Mouse (Mus musculus) brain, adult 2 months (tissue): ENCODE data around the gene Zp3.

ENCODE experiments used
- DNase-seq: peaks from one replicate; pipeline ENCODE4 v3.0.0; 2011; ENCODE audit warnings: low read depth, low spot score

Gene Zp3

DNA sequence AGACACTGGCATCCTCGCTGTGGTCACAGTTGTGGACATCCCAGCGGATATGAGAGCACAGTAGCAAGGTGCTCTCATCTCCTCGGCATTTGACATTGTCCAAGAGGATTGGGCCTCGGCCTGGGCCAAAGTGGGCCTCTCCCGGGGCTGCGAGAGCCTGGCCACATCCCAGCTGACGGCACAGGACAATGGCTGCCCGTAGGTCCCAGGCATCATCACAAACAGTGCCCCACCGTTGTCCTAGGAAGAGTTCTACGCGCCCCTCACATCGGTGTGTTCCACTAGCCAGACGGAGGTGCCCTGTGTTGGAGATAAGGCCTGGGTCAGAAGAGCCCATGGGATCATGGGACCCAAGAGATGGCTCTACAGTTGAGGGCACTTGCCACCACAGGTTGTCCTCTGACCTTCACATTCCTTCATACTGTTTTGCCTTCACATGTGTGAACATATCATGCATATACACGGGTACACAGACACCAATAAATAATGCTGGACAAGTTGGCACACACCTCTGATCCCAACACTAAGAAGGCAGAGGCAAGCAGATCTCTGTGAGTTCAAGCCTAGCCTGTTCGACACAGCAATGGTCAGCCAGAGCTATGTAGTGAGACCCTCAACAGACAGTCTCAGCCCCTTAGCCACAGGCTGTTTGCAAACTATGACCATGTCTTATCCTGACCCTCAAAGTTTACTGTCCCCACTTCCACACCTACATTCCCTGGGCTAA lies 18.8 kb upstream of the Zp3 start:
- DNase-seq, result no peak

DNA sequence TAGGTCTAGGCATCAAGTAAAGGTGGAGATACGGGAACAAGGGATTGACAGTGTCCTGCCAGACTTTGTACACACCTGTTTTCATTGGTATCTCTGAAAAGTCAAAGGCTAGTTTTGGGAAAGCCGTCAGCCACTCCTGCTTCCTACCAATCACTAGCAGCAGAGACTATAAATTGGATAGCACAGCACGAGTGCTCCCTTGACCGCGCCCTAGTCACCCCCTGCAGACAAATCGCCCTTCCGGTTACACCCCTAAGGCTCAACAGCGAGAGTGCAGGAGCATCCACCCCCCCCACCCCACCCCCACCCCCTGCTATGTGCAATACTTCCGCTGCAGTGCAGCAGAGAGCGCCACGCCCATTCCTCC lies 17.8 kb upstream of the Zp3 start:
- DNase-seq, result no peak

DNA sequence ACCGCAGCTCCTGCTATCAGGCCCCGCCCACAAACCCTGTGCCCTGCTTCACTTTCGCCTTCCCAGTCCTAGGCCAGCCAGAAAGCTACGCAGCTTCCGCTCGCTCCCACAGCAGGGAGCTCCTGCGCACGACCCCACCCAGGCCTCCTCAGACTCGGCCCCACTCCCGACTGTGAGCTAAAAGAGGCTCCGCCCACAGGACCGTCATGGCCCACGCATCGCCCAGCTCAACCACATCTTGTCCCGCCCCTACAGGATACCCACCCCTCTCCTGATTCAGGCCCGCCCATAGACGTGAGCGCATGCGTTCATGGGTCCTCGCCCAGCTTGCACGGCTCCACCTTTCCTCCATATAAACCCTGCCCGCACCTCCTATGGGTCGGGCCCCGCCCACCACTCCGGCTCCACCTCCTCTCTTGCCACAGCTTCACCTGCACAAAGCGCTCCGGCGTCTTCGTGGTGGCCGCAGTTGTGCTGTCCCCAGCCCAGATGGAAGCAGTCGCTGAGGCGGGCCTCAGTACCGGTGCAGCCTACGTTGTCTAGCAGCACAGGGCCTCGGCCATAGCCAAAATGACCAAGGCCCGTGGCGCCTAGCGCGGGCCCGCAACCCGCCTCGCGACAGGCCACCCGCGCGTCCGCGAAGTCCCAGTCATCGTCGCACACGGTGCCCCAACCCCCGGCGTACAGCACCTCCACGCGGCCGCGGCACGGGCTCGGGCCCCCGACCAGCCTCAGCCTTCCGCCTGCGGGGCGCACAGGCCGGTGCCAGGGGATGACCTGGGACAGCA lies 17.2 kb upstream of the Zp3 start:
- DNase-seq, result peak; percentile 100

DNA sequence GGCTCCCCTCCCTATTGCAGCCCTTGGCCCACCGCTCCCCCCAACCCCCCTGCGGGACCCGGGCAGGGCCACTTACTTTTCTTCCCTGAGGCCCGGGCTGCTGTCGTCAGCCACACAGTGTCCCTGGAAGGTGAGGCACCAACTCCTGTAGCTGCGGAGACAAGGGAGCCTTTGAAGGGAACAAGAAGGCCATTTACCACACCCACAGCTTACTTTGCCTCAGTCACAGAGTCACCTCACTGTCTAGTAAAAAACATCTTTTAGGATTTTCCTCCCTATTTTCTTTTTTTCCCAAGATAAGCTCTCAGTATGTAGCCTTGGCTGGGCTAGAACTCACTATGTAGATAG lies 16.6 kb upstream of the Zp3 start:
- no peak for DNase-seq

DNA sequence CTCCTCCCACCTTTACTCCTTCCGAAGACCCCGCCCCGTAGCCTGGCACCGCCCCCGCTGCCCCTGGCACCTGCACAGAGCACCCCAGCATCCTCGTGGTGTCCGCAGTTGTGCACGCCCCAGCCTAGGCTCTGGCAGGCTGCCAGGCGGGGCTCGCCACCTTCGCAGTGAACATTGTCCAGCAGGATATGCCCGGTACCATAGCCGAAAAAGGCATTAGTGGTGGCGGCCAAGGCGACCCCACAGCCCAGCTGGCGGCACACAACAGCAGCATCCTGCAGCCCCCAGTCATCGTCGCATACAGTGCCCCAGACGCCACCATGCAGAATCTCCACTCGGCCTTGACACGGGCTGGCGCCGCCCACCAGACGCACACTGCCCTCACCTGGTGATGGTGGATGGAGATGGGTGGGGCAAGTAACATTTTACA lies 14.4 kb upstream of the Zp3 start:
- DNase-seq, result no peak

DNA sequence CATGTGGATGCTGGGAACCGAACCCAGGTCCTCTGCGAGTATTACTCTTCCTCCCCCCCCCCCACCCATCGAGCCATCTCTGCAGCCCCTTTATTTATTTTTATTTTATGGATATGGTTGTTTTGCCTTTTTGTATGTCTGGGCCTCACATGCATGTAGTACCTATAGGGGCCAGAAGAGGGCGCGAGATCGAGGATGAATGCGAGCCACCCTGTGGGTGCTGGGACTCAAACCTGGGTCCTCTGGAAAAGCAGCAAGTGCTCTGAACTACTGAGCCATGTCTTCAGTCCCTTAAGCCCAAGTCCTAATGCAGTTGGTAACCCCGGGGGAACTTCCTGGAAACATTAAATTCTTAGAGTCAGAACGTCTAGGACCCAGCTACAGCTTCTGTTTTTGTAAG lies 13.0 kb upstream of the Zp3 start:
- DNase-seq, result no peak

DNA sequence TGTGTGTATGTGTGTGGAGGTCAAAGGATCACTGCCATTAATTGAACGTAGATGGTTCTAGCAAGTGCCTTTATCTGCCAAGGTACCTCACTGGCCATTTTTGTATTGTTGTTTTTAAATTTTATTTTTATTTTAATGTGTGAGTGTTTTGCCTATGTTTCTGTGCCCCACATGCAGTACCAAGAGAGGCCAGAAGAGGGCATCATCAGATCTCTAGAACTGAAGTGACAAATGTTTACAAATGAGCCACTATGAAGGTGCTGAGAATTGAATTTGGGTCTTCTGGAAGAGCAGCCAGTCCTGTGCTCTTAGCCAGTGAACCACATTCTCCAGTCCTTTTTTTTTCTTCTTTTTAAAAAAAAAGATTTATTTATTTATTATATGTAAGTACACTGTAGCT lies 11.1 kb upstream of the Zp3 start:
- peak; percentile 58 for DNase-seq

DNA sequence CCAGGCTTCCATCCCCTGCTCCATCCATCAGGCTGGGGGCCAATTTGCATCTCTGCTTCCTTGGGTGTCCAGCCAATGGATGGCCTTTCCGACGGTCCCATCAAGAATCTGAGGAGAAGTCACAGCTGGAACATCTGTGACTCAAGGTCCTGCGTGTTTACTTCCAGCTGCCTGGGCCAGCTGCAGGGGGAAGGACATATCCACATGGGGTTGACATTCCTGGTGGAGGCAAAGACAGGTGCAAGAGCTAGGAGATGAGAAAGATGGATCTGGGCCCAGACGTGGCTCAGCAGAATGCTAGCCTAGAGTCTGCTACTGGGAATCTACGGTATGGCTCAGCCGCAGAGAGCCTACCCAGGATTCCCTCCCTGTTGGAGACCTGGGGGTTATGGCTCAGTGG lies 9.7 kb upstream of the Zp3 start:
- DNase-seq, result no peak

DNA sequence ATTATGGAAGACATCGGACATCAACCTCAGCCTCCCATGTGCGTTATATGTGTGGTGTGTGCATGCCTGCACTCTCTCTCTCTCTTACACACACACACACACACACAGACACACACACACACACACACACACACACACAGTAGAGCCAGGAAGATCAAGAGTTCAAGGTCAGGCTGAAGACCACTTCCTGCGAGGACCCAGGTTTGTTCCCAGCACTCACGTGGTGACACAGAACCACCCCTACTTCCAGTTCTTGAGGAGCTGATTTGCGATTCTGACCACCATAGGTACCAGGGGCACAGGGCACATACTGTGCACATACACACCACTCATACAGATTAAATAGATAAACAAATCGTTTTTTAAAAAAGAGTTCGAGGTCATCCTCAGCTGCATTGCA lies 8.0 kb upstream of the Zp3 start:
- DNase-seq, result no peak

DNA sequence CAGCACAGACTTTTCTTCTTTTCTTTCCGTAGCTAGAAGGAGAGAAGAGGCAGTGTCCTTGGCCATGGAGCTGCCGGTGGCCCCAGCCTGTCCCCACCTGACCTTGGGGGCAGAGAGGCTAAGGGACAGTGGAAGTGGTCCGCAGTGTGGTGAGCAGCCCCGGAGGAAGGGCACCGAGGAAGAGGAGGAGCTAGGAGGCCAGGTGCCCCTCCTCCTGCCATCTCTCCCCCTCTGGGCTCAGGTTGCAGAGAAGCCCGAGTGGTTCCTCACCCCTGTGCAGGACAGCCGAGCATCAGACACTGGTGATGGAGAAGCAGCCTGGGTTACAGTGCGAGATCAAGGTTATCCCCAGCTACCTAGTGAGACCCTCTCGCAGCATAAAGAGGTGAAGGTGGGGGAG lies 5.5 kb upstream of the Zp3 start, which contains the start of gene Ssc4d:
Ssc4d (minus strand) TSS at position 167 of the 400 bp plus-strand sequence.
- no peak for DNase-seq

DNA sequence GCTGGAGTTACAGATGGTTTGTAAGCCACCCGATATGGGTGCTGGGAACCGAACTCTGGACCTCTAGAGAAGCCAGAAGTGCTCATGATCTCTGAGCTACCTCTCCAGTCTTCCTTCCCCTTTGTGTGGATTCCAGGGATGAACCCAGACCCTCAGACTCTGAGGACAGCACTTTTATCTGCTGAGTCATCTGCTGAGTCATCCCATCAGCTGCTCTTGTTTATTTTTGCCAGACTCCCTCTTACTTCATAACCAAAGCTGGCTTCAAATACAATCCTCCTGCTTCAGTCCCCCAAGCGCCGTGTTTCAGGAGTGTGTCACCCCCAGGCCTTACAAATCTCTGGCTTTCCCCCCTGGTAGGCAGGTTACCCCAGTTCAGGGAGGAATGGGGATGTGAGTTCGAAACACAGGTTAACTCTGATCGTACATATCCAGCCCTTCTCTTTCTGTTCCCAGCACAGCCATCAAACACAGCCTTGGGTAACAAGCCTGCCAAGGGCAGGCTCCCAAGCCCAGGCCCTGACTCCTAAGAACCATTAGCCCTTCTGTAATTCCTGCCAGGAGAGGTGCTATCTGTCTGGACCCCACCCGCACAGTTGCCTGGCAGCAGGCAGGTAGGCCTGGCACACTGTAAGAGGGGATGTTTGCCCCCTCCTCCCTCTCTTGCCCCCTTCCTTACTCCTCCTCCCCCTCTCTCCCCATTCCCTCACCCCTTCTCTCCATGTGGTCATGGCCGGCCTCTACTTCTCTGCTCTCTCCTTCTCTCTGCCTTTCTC lies 3.8 kb upstream of the Zp3 start:
- peak; percentile 55 for DNase-seq

DNA sequence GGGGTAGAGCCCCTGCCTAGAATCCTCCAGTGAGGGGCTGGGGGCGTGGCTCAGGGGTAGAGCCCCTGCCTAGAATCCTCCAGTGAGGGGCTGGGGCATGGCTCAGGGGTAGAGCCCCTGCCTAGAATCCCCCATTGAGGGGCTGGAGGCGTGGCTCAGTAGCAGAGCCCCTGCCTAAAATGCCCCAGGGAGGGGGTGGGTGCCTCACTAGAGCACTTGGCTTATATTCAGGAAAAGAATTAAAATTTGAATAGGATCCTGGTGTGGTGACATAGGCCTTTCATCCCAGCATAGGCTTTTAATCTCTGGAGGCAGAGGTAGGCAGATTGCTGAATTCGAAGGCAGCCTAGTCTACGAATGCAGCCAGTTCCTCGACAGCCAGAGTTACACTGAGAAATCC lies 518 bp upstream of the Zp3 start:
- DNase-seq, result no peak

DNA sequence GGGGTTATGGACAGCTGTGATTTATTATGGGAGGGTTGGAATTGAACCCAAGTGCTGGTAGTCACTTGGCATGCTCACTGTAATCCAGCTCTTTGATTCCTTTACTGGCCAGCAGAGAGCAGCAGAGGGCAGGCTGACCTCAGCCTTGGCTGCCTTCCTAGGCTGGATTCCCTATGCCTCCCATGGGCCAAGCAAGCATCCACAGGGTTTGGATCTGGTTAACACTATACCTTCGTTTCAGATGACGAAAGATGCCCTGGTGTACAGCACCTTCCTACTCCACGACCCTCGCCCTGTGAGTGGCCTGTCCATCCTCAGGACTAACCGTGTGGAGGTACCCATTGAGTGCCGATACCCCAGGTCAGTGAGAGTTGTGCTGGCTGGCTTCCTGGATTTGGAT lies 2.5 kb downstream of the Zp3 start:
- DNase-seq, result peak; percentile 81

DNA sequence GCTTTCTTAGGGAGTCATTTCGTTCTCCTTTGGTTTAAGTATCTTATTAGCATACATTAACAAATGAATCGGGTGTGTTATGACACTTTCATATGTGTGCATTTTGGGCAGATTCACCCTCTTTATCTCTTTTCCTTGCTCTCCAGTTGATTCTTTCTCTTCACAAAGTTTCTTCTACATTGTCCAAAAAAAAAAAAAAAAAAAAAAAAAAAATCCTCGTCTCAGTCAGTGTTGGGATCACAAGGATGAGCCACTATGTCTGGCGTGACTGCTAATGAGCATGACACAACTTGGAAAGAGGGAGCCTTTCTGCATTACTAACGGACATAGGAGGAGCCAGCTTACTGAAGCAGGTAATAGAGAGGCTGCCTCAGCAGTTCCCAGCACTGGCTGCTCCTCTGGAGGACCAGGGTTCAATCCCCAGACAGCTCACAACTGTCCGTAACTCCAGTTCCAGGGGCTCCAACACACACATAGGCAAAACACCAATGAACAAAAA lies 4.7 kb downstream of the Zp3 start:
- no peak for DNase-seq

DNA sequence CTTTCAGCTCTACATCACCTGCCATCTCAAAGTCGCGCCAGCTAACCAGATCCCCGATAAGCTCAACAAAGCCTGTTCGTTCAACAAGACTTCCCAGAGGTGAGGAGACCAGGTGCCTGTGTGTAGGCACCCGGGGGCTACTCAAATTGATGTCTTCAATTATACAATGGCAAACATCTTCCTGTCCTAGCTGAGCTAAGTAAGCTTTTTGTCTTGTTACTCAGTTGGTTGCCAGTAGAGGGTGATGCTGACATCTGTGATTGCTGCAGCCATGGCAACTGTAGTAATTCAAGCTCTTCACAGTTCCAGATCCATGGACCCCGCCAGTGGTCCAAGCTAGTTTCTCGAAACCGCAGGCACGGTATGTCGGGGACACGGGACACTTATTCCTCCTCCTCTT lies 7.3 kb downstream of the Zp3 start:
- peak; percentile 66 for DNase-seq

DNA sequence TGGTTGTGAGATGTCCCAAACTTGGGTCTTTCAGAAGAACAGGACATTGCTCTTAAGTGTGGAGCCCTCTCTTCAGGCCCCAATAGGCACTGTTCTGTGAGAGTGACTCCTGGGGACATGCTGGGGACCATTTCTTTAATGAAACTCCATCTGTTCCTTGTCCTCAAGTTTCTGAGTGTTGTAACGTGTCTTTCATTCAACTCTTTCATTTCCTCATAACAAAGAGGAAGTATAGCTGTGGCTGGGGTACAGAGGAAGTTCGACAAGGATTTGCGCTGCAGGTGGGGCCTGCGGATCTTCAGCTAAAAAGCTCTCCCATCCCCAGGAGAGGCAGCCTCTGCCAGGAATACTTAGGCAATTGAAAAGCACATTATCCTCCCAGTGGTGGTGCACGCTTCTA lies 10.7 kb downstream of the Zp3 start:
- peak; percentile 10 for DNase-seq

DNA sequence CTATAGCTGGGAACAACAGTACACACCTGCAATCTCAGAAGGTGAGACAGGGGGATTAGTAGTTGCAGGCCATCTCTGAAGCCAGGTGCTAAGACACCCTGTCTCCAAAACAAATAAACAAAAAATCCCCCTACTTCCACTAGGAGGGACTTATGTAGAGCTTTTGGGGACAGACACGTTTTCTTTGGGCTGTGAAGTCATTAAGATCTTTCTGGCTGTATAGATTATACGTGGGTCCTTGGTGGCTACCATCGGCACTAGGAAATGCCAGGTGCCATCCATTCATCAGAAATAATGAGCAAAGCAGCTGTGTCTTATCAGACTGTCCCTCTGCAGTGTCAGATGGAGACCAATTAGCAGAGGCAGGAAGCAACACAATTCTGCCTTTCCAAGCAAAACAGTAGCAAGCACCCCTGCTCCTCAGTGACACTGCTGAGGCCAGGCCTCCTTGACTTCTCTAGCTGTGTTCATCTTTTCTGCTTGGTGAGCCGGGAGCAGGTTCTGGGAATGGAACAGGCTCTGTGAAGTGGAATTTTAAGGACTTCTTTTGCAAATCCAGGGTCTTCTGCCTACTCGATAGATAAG lies 13.6 kb downstream of the Zp3 start:
- DNase-seq, result no peak

DNA sequence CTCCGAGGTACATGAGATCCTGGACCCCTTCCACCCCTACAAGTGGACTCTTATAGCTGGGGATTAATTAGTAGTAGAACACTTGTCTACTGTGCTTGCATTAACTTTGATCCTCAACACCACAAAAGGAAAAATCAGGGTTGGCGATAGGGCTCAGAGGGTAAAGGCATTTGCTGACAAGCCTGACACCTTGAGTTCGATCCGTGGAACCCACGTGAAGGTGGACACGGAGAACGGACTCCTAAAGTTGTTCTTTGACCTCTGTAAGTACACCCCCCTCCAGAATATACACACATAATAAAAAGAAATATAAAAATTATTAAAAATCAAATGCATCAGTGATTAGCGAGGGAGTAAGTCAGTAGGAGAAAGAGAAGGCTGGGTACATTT lies 14.4 kb downstream of the Zp3 start:
- DNase-seq, result no peak

DNA sequence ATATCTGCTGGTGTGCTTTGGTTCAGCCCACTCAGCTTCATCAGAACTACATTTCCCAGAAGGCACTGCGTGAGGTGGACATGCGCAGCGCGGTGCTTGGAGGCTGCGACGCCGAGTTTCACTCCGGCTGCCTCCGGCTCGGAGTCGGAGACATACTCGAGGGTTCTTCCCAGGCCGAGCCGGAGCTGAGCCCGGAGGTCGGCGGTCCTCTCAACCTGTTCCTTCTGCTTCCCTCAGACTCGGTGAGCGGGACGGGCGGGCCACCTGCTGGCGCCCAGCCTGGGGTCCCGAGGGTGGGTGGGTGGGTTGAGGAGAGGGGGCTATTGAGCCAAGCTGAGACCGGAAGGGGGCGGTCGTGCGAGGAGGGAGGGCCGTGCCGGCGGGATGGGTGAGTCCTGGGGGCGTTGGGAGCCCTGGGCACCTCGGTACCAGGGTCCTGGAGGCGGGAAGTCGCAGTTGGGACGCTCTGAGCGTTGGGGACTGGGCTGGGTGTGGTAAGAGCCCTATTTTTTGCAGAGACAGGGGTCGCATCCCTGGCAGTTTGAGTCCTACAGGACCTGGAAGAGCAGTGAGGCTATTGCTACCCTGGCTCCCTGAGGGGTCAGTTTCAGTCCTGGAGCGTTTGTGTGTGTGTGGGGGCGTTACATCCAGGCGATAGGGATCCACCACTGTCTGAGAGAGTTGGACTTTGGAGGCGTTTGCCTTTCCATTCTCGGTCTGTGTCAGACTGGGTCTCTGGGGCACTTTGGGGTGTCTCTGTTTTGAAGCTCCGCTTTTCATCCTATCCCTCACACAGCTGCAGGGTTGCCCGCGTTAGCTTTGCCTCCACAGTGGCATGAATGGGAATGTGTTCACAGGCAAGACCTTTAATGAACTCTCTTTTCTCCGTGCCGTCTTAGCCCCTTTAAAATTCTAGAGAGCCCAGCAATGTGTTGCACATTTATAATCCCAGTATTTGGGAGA lies 15.1 kb downstream of the Zp3 start, which contains the start of gene Dtx2:
Dtx2 (plus strand) TSS at position 76 of the 963 bp plus-strand sequence.
- peak; percentile 97 for DNase-seq

DNA sequence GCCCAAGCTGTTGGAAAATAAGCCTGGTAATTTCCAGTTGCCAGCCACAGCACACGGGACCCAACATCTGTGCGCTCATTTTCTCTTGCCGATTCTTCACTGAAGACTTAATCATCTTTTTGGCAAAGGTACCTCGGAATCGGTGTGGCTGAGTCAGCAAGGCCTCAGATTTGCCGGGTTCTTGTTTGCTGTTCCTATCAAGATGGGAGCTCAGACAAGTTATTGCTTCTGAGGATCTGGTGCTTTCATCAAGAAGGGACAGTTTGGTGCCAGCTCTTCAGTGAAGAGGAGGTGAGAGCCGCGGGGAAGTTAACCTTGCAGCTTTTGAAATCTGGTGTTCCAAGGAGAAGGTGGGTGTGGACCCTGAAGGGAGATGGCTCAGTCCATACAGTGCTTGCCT lies 16.3 kb downstream of the Zp3 start:
- peak; percentile 46 for DNase-seq

DNA sequence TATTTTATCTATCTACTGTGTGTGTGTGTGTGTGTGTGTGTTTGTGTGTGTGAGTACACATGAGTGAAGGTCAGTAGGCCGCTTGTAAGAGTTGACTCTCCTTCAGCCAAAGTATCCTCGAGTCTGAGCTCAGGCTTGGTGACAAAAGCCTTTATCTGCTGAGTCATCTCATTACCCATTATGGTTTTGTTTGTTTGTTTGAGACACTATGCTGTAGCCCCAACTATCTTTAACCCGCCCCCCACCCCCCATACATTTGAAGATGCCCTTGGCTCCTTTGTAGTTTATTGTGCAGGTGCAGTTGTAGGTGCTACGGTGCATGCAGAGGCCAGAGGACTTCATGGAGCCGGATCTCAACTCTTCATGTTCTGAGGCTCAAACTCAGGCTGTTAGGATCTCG lies 21.3 kb downstream of the Zp3 start:
- no peak for DNase-seq
